Mouse (Mus musculus) erythroblast, embryonic 14.5 days (primary cell): ENCODE measurements around the gene Phxr2. TPM values are rescaled to one million over a fixed set of nuclear protein-coding genes. Genes with fewer than 3 reads are reported as not detected.

ENCODE experiments used
- H3K27me3 ChIP-seq: 2 replicates; pipeline ENCODE4 v1.6.1; 2012; ENCODE audit warnings: inconsistent platforms; ENCODE audit not compliant: control insufficient read depth
- H3K36me3 ChIP-seq: 2 replicates; pipeline ENCODE4 v1.6.1; 2012; ENCODE audit warnings: mild to moderate bottlenecking, inconsistent platforms; ENCODE audit not compliant: control insufficient read depth
- H3K4me1 ChIP-seq: 2 replicates; pipeline ENCODE4 v1.6.1; 2012; ENCODE audit warnings: inconsistent platforms; ENCODE audit not compliant: control insufficient read depth
- H3K4me3 ChIP-seq: replicated peaks from 2 replicates; pipeline ENCODE3; 2012; ENCODE audit warnings: moderate library complexity, mild to moderate bottlenecking, inconsistent platforms
- H3K9me3 ChIP-seq: 2 replicates; pipeline ENCODE4 v1.6.1; 2012; ENCODE audit warnings: low read length, inconsistent platforms, mixed read lengths; ENCODE audit not compliant: control insufficient read depth
- GATA1 ChIP-seq: IDR thresholded peaks from 2 replicates; pipeline ENCODE4 v1.6.1; 2012; ENCODE audit warnings: low read length, inconsistent platforms, mixed read lengths
- TAL1 ChIP-seq: IDR thresholded peaks from 3 replicates; pipeline ENCODE4 v1.6.1; 2012; ENCODE audit warnings: low read length, inconsistent platforms, mixed read lengths
- polyA plus RNA-seq: library from polyadenylated mRNA; stranded (reverse); fragments of >175 nt; gene quantifications from 2 replicates; pipeline ENCODE4 v1.2.3, GENCODE M21; 2012

The Phxr2 gene
- polyA plus RNA-seq, 1 experiment, result not detected

- Histone ChIP-seq H3K36me3 (peaks cover 27% of the 10 kb centered on the region), H3K27me3 (no peaks in the 10 kb centered on the region), H3K4me3 (peak within 1 kb of the TSS; percentile 94), H3K9me3 (peaks cover 9% of the 10 kb centered on the region), H3K4me1 (peaks cover 36% of the 10 kb centered on the region)
- no peak for TF ChIP-seq TAL1
- no peak for TF ChIP-seq GATA1
Measured at GRCm38 (mm10) chr10:99106703-99107631, 19.2 kb downstream of the Phxr2 start, which contains the start of gene Poc1b. Gene Poc1b, plus strand, starts transcription at chr10:99107036.

GRCm38 (mm10) chr10:99106311-99106702 lies 19.8 kb downstream of the Phxr2 start:
- Histone ChIP-seq H3K27me3 (no peaks in the 10 kb centered on the region), H3K4me1 (peaks cover 35% of the 10 kb centered on the region), H3K36me3 (peaks cover 26% of the 10 kb centered on the region), H3K4me3 (peak overlapping the region; percentile 94), H3K9me3 (peaks cover 9% of the 10 kb centered on the region)
- TF ChIP-seq TAL1 (no peak), GATA1 (no peak)

- Histone ChIP-seq H3K9me3 (peaks cover 9% of the 10 kb centered on the region), H3K27me3 (no peaks in the 10 kb centered on the region), H3K4me1 (peaks cover 33% of the 10 kb centered on the region), H3K36me3 (peaks cover 22% of the 10 kb centered on the region), H3K4me3 (peak overlapping the region; percentile 94)
- no peak for TF ChIP-seq GATA1
- no peak for TF ChIP-seq TAL1
Measured at GRCm38 (mm10) chr10:99105522-99105921, 20.6 kb downstream of the Phxr2 start.

GRCm38 (mm10) chr10:99097374-99097773 lies 28.8 kb downstream of the Phxr2 start:
- TF ChIP-seq GATA1 (no peak), TAL1 (no peak)
- H3K4me1 ChIP-seq, result no peaks in the 10 kb centered on the region
- H3K27me3 ChIP-seq, result no peaks in the 10 kb centered on the region
- H3K9me3 ChIP-seq, result peaks cover 3% of the 10 kb centered on the region
- H3K4me3 ChIP-seq, result no peak overlapping the region
- H3K36me3 ChIP-seq, result no peaks in the 10 kb centered on the region

GRCm38 (mm10) chr10:99095114-99095513 lies 31.0 kb downstream of the Phxr2 start:
- H3K4me1 ChIP-seq, result no peaks in the 10 kb centered on the region
- H3K9me3 ChIP-seq, result peaks cover 3% of the 10 kb centered on the region
- H3K4me3 ChIP-seq, result no peak overlapping the region
- H3K27me3 ChIP-seq, result no peaks in the 10 kb centered on the region
- no peaks in the 10 kb centered on the region for H3K36me3 ChIP-seq
- TF ChIP-seq TAL1 (no peak), GATA1 (no peak)

- no peak overlapping the region for H3K4me3 ChIP-seq
- no peaks in the 10 kb centered on the region for H3K27me3 ChIP-seq
- H3K36me3 ChIP-seq, result no peaks in the 10 kb centered on the region
- no peak for TF ChIP-seq TAL1
- no peak for TF ChIP-seq GATA1
- no peaks in the 10 kb centered on the region for H3K4me1 ChIP-seq
- peaks cover 3% of the 10 kb centered on the region for H3K9me3 ChIP-seq
Measured at GRCm38 (mm10) chr10:99093364-99093763, 32.8 kb downstream of the Phxr2 start.

GRCm38 (mm10) chr10:99089906-99090305 lies 36.2 kb downstream of the Phxr2 start:
- Histone ChIP-seq H3K27me3 (no peaks in the 10 kb centered on the region), H3K9me3 (peaks cover 3% of the 10 kb centered on the region), H3K4me3 (no peak overlapping the region), H3K4me1 (no peaks in the 10 kb centered on the region), H3K36me3 (no peaks in the 10 kb centered on the region)
- TF ChIP-seq TAL1, result no peak
- no peak for TF ChIP-seq GATA1

- no peak overlapping the region for H3K4me3 ChIP-seq
- no peaks in the 10 kb centered on the region for H3K9me3 ChIP-seq
- H3K36me3 ChIP-seq, result no peaks in the 10 kb centered on the region
- no peaks in the 10 kb centered on the region for H3K4me1 ChIP-seq
- H3K27me3 ChIP-seq, result no peaks in the 10 kb centered on the region
- TF ChIP-seq TAL1 (no peak), GATA1 (no peak)
Measured at GRCm38 (mm10) chr10:99086029-99086428, 40.1 kb downstream of the Phxr2 start.

- no peaks in the 10 kb centered on the region for H3K4me1 ChIP-seq
- H3K27me3 ChIP-seq, result no peaks in the 10 kb centered on the region
- no peaks in the 10 kb centered on the region for H3K9me3 ChIP-seq
- TF ChIP-seq TAL1 (no peak), GATA1 (no peak)
- H3K4me3 ChIP-seq, result no peak overlapping the region
- H3K36me3 ChIP-seq, result no peaks in the 10 kb centered on the region
Measured at GRCm38 (mm10) chr10:99085240-99085587, 40.9 kb downstream of the Phxr2 start.
